ENCODE assay signal across 12 mouse cellular contexts in the genomic region with DNA sequence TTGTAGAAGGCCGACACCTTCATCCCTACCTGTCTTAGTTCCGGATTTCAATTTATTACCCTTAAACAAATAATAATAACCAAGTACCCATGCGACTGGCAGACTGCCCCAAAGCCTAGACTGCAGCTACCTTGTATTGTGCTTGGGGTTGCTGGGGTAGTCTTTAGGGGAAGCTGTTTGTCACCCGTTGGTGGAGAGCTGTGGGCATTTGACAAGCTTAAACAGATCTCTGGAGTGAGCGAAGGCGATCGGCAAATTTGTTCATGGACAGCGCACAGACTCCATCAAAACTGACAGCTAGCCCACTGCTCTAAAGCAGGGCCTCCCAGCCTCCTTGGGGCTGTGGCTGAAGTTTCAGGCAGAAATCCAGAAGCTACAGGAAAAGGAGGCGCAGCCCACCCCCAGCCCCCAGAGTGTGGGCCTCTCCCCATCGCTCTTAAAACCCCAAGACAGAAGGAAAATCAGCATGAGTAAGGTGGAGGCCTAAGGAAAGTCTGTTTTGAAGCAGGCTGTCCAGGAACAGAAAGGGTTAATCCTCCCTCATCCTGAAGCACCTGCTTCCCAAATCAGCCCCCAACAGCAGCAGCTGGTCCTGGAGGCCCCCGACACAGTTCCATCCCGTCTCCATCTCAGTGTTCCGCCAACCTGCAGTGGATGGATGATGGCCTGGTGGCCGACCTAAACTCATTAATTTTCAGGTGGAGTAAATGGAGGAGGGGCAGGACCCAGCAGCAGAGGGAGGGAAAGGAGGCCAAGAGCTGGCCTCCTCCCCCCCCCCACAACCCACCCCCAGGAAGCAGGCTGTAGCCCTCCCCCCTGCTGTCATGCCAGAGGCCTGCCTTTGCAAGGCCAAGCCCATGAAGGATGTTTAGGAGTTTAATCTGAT.
DNase-seq lines count a peak whose midpoint lies in the region; ATAC-seq and TF ChIP-seq lines count a peak whose summit lies in the region.
"Had no signal": no experiment of that assay in that cellular context is flagged by ENCODE, and none has a peak within 500 bp of the region (broad histone marks: within the 10 kb centered on the region; RNA-seq: fewer than 3 reads in every experiment).

No protein-coding gene starts in this region.

- TF ChIP-seq POLR2A in cerebellum, adult 2 months (IDR thresholded peaks at IDR 0.05; ENCODE audit: borderline replicate concordance, insufficient read depth, low read length): peak; percentile 23; the same call in 1 of the 2 replicates

- no peaks in the 10 kb centered on the region for H3K36me3 ChIP-seq in heart, embryonic 13.5 days
- peaks cover 40% of the 10 kb centered on the region for H3K36me3 ChIP-seq in forebrain, embryonic 14.5 days (ENCODE audit: control insufficient read depth, insufficient read depth, low read length)
- H3K36me3 ChIP-seq in midbrain, embryonic 11.5 days (ENCODE audit: control insufficient read depth, insufficient read depth, low read length): no peaks in the 10 kb centered on the region
- H3K36me3 ChIP-seq: liver, embryonic 15.5 days had no signal

- peak overlapping the region; percentile 71 for H3K4me2 ChIP-seq in heart, embryonic 13.5 days
- peak overlapping the region; percentile 96 for H3K4me2 ChIP-seq in forebrain, embryonic 14.5 days (ENCODE audit: low read length)
- peak overlapping the region; percentile 81 for H3K4me2 ChIP-seq in midbrain, embryonic 11.5 days
- H3K4me2 ChIP-seq: liver, embryonic 15.5 days had no signal

- no peak overlapping the region for H3K9ac ChIP-seq in heart, embryonic 13.5 days
- peak overlapping the region; percentile 99 for H3K9ac ChIP-seq in forebrain, embryonic 14.5 days (ENCODE audit: low read length)
- H3K9ac ChIP-seq in midbrain, embryonic 11.5 days (ENCODE audit: low read length): peak overlapping the region; percentile 90
- H3K9ac ChIP-seq: liver, embryonic 15.5 days had no signal

- H3K4me3 ChIP-seq in heart, embryonic 13.5 days: peak overlapping the region; percentile 47
- H3K4me3 ChIP-seq in cerebellum, adult 2 months (replicated peaks; ENCODE audit: insufficient read depth, low read depth, low read length): peak overlapping the region; percentile 100
- H3K4me3 ChIP-seq in forebrain, embryonic 14.5 days (ENCODE audit: low read depth, low read length): peak overlapping the region; percentile 79
- peak overlapping the region; percentile 64 for H3K4me3 ChIP-seq in midbrain, embryonic 11.5 days (ENCODE audit: low read depth, low read length)
- H3K4me3 ChIP-seq: liver, embryonic 15.5 days had no signal

- H3K9me3 ChIP-seq in heart, embryonic 13.5 days: no peaks in the 10 kb centered on the region
- H3K9me3 ChIP-seq in forebrain, embryonic 14.5 days (replicated peaks; ENCODE audit: control insufficient read depth, low read length): no peaks in the 10 kb centered on the region
- no peaks in the 10 kb centered on the region for H3K9me3 ChIP-seq in midbrain, embryonic 11.5 days (ENCODE audit: control insufficient read depth, low read length)
- H3K9me3 ChIP-seq: liver, embryonic 15.5 days had no signal

- no peak for DNase-seq in heart, adult 9 months (ENCODE audit: low spot score in 2 of 2)
- peak; percentile 64 to 70 for DNase-seq in cerebellum, adult 2 months
- peak; percentile 48 for DNase-seq in forebrain, embryonic 14.5 days (ENCODE audit: low spot score)
- DNase-seq in midbrain, embryonic 11.5 days (ENCODE audit: low spot score, missing footprints): peak; percentile 93
- DNase-seq in spleen, postnatal 4 days (ENCODE audit: low spot score in 2 of 2): no peak
- no peak for DNase-seq in thymus, adult 18-20 months
- DNase-seq in layer of hippocampus, postnatal 25 days (ENCODE audit: extremely low spot score in 1 of 2, low spot score in 1 of 2): no peak
- DNase-seq: B cell, adult 2 months; gastrocnemius, postnatal 25 days; kidney, postnatal 14 days had no signal

- peaks cover 38% of the 10 kb centered on the region for H3K4me1 ChIP-seq in heart, embryonic 13.5 days
- peaks cover 23% of the 10 kb centered on the region for H3K4me1 ChIP-seq in cerebellum, adult 2 months (ENCODE audit: control insufficient read depth, insufficient read depth, low read length)
- H3K4me1 ChIP-seq in forebrain, embryonic 14.5 days (ENCODE audit: control insufficient read depth, insufficient read depth, low read length): peaks cover 24% of the 10 kb centered on the region
- H3K4me1 ChIP-seq in midbrain, embryonic 11.5 days (ENCODE audit: control insufficient read depth, insufficient read depth, low read length): peaks cover 22% of the 10 kb centered on the region

- peaks cover 98% of the 10 kb centered on the region for H3K27me3 ChIP-seq in heart, embryonic 13.5 days (replicated peaks)
- H3K27me3 ChIP-seq in cerebellum, adult 2 months (ENCODE audit: control insufficient read depth, insufficient read depth, low read length): no peaks in the 10 kb centered on the region; the same call in 1 of the 2 replicates
- H3K27me3 ChIP-seq in forebrain, embryonic 14.5 days (replicated peaks; ENCODE audit: control insufficient read depth, insufficient read depth, low read length): no peaks in the 10 kb centered on the region
- H3K27me3 ChIP-seq in midbrain, embryonic 11.5 days (ENCODE audit: control insufficient read depth, insufficient read depth, low read length): peaks cover 40% of the 10 kb centered on the region

- H3K27ac ChIP-seq in heart, embryonic 13.5 days (replicated peaks): no peak overlapping the region
- H3K27ac ChIP-seq in cerebellum, adult 2 months (ENCODE audit: insufficient read depth, low read length): peak overlapping the region; percentile 96
- peak overlapping the region; percentile 100 for H3K27ac ChIP-seq in forebrain, embryonic 14.5 days (ENCODE audit: low read depth, low read length)
- peak overlapping the region; percentile 98 for H3K27ac ChIP-seq in midbrain, embryonic 11.5 days (ENCODE audit: low read depth, low read length)
- H3K27ac ChIP-seq: liver, embryonic 15.5 days had no signal

- ATAC-seq in heart, embryonic 13.5 days (ENCODE audit: extremely low read depth, insufficient number of reproducible peaks, low FRiP score, low TSS enrichment): no peak
- ATAC-seq in forebrain, embryonic 14.5 days: no peak
- no peak for ATAC-seq in midbrain, embryonic 11.5 days (ENCODE audit: low FRiP score)

- 12% methylated on average over 14 of the region's 14 CpGs for WGBS in heart, embryonic 13.5 days
- WGBS in cerebellum, adult 2 months: 7% methylated on average over 14 of the region's 14 CpGs
- 5% methylated on average over 14 of the region's 14 CpGs for WGBS in forebrain, embryonic 14.5 days
- 4% methylated on average over 14 of the region's 14 CpGs for WGBS in midbrain, embryonic 11.5 days

- no peak for TF ChIP-seq CTCF in cerebellum, adult 2 months (IDR thresholded peaks at IDR 0.05; ENCODE audit: borderline replicate concordance, insufficient read depth, low read depth, low read length)

Comparison
In these comparisons a context has a peak if more than half of its experiments do, and no peak if none do; other contexts are left out.
1. H3K4me3 ChIP-seq: peak in every context shown above with its lines; median percentile 100 in cerebellum, adult 2 months; 79 in forebrain, embryonic 14.5 days; 64 in midbrain, embryonic 11.5 days; 47 in heart, embryonic 13.5 days.
2. DNase-seq: peak in cerebellum, adult 2 months (2 of 2), forebrain, embryonic 14.5 days (single experiment) and midbrain, embryonic 11.5 days (single experiment); none in heart, adult 9 months (0 of 2), spleen, postnatal 4 days (0 of 2), thymus, adult 18-20 months (0 of 2) and layer of hippocampus, postnatal 25 days (0 of 2).
3. Peak in every context shown above with its lines, with median percentiles within 50 percentile points of each other: H3K4me2 ChIP-seq.